Mouse (Mus musculus): ENCODE results near the gene Schip1. TPM values are rescaled to one million over a fixed set of nuclear protein-coding genes. Genes with fewer than 3 reads are reported as not detected.

The Schip1 gene
- polyA plus RNA-seq, 1 experiment from 2014 or later, result 47.2 TPM

DNA sequence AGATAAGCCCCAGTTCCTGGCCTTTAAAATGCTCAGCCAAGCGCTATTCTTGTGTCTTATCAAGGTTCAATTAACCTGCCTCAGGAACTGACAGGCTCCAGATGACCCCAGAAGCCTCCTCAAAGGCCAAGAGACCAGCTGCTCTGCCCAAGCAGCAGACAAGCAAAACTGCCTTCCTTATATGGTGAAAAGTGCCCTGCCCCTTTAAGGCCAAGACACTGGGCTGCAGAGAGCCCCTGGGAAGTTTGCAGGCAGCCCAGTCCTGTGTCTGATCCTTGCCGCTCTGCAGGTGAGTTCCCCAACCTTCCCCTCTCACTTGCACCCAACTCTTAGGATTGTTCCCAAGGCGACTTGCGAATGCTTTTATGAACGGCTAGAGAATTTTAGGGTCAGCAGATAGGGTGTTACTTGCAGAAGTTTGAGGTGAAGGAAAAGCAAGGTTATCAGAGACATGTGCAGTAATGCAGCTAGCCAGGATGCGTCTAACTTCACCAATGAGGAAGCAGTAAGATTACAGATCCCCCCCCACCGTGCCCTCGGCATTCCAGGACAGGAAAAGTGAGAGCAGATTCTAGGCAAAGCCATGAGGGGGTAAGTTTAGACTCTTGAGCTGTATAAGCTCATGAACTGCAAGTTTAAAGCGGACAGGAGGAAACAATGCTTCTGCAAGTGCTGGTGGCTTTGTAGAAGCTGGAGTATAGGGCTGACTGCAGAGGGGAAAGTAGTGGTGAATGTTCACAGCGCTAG lies 403.5 kb downstream of the Schip1 start:
- no peaks in the 10 kb centered on the region for H3K27me3 ChIP-seq (ENCODE audit: control insufficient read depth, insufficient read depth, low read length)
- no peaks in the 10 kb centered on the region for H3K36me3 ChIP-seq (ENCODE audit: control insufficient read depth, insufficient read depth, low read length)
- no peaks in the 10 kb centered on the region for H3K9me3 ChIP-seq (ENCODE audit: control insufficient read depth, low read depth, low read length)
- H3K4me1 ChIP-seq (ENCODE audit: control insufficient read depth, insufficient read depth, low read length), result peaks cover 20% of the 10 kb centered on the region
- peak; percentile 50; the same call in 1 of the 2 replicates for ATAC-seq (ENCODE audit: insufficient number of reproducible peaks, insufficient read depth, low FRiP score, low read depth)
- H3K9ac ChIP-seq (replicated peaks; ENCODE audit: low read depth, low read length), result no peak overlapping the region
- peak overlapping the region; percentile 19 for H3K4me3 ChIP-seq (ENCODE audit: low read depth, low read length)
- H3K27ac ChIP-seq (ENCODE audit: low read length), result no peak overlapping the region; the same call in 1 of the 2 replicates
- peak overlapping the region; percentile 31 for H3K4me2 ChIP-seq (replicated peaks; ENCODE audit: low read depth, low read length)
- 4% methylated on average over 10 of the region's 10 CpGs for whole genome bisulfite sequencing

DNA sequence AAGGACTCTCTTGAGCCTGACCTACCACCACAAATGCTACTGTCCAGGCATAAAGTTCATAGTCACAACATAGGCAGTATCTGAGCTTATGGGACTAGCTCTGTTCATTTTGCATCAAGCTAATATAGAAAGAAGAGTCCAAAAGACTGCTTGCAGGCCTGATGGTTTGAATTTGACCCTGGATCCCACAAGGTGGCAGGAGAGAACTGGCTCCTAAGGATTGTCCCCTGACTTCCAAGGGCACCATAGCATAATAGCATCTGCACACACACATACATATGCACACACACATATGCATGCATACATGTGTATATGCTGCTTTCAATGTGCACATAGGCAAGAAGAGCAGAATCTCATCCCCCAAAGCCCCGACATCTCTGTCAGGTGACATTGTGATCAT lies 405.0 kb downstream of the Schip1 start:
- WGBS, result 39% methylated on average over 1 of the region's 1 CpGs
- Histone ChIP-seq H3K27ac (ENCODE audit: low read length) (no peak overlapping the region; the same call in 1 of the 2 replicates), H3K9me3 (ENCODE audit: control insufficient read depth, low read depth, low read length) (no peaks in the 10 kb centered on the region), H3K36me3 (ENCODE audit: control insufficient read depth, insufficient read depth, low read length) (no peaks in the 10 kb centered on the region), H3K27me3 (ENCODE audit: control insufficient read depth, insufficient read depth, low read length) (no peaks in the 10 kb centered on the region), H3K4me3 (ENCODE audit: low read depth, low read length) (no peak overlapping the region), H3K4me2 (replicated peaks; ENCODE audit: low read depth, low read length) (peak overlapping the region; percentile 13; the same call in 1 of the 2 replicates), H3K4me1 (ENCODE audit: control insufficient read depth, insufficient read depth, low read length) (peaks cover 20% of the 10 kb centered on the region), H3K9ac (replicated peaks; ENCODE audit: low read depth, low read length) (no peak overlapping the region)
- ATAC-seq (ENCODE audit: insufficient number of reproducible peaks, insufficient read depth, low FRiP score, low read depth), result no peak

GRCm38 (mm10) chr3:68470061-68470460 lies 405.5 kb downstream of the Schip1 start:
- Histone ChIP-seq H3K4me3 (ENCODE audit: low read depth, low read length) (no peak overlapping the region), H3K4me2 (replicated peaks; ENCODE audit: low read depth, low read length) (peak overlapping the region; percentile 13; the same call in 1 of the 2 replicates), H3K4me1 (ENCODE audit: control insufficient read depth, insufficient read depth, low read length) (peaks cover 20% of the 10 kb centered on the region), H3K36me3 (ENCODE audit: control insufficient read depth, insufficient read depth, low read length) (no peaks in the 10 kb centered on the region), H3K27me3 (ENCODE audit: control insufficient read depth, insufficient read depth, low read length) (no peaks in the 10 kb centered on the region), H3K9me3 (ENCODE audit: control insufficient read depth, low read depth, low read length) (no peaks in the 10 kb centered on the region), H3K27ac (ENCODE audit: low read length) (peak overlapping the region; percentile 11; the same call in 1 of the 2 replicates), H3K9ac (replicated peaks; ENCODE audit: low read depth, low read length) (no peak overlapping the region)
- ATAC-seq (ENCODE audit: insufficient number of reproducible peaks, insufficient read depth, low FRiP score, low read depth), result no peak
- WGBS, result 14% methylated on average over 3 of the region's 3 CpGs

DNA sequence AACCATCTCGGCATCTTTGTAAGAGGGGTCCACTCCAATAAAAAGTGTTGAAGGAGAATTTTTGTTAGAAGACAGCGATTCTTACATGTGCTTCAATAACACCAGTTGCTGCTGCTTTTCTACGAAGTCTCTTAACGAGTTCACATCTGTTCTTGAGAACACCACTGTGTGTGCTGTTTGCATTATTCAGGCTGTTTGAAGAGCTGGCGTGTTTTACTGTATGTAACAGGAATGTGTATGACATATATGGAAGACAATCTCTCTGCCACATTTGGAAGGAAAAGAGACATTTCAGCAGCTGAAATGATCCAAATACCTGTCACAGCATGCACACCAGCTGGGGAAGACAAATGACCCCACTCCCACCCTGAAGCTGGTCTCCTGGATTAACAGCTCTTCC lies 406.0 kb downstream of the Schip1 start:
- H3K4me2 ChIP-seq (replicated peaks; ENCODE audit: low read depth, low read length), result no peak overlapping the region
- peak overlapping the region; percentile 11; the same call in 1 of the 2 replicates for H3K27ac ChIP-seq (ENCODE audit: low read length)
- H3K9me3 ChIP-seq (ENCODE audit: control insufficient read depth, low read depth, low read length), result no peaks in the 10 kb centered on the region
- H3K4me1 ChIP-seq (ENCODE audit: control insufficient read depth, insufficient read depth, low read length), result peaks cover 20% of the 10 kb centered on the region
- no peak for ATAC-seq (ENCODE audit: insufficient number of reproducible peaks, insufficient read depth, low FRiP score, low read depth)
- H3K36me3 ChIP-seq (ENCODE audit: control insufficient read depth, insufficient read depth, low read length), result no peaks in the 10 kb centered on the region
- no peaks in the 10 kb centered on the region for H3K27me3 ChIP-seq (ENCODE audit: control insufficient read depth, insufficient read depth, low read length)
- 33% methylated on average over 5 of the region's 5 CpGs for WGBS
- H3K4me3 ChIP-seq (ENCODE audit: low read depth, low read length), result no peak overlapping the region
- H3K9ac ChIP-seq (replicated peaks; ENCODE audit: low read depth, low read length), result no peak overlapping the region

DNA sequence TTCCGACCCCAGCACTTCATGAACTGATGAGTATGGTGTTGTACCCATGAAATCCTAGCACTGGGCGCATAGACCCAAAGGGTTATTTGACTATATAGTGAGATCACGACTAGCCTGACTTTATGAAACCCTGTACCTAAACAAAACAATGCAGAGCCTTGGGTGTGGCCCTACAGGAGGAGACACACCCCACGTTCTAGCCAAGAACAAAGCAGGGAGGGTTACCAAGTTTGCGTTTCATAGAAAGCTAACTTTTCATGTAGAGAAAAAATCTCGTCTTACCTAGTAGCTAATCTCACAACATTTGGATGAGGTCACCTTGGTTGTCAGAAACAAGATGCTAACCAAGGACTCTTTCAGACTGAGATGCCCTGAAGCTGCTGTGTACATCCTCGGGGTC lies 411.7 kb downstream of the Schip1 start:
- WGBS, result 77% methylated on average over 7 of the region's 7 CpGs
- Histone ChIP-seq H3K9me3 (ENCODE audit: control insufficient read depth, low read depth, low read length) (no peaks in the 10 kb centered on the region), H3K9ac (replicated peaks; ENCODE audit: low read depth, low read length) (no peak overlapping the region), H3K4me2 (replicated peaks; ENCODE audit: low read depth, low read length) (no peak overlapping the region), H3K36me3 (ENCODE audit: control insufficient read depth, insufficient read depth, low read length) (no peaks in the 10 kb centered on the region), H3K27me3 (ENCODE audit: control insufficient read depth, insufficient read depth, low read length) (no peaks in the 10 kb centered on the region), H3K27ac (ENCODE audit: low read length) (no peak overlapping the region), H3K4me1 (ENCODE audit: control insufficient read depth, insufficient read depth, low read length) (no peaks in the 10 kb centered on the region), H3K4me3 (ENCODE audit: low read depth, low read length) (no peak overlapping the region)
- no peak for ATAC-seq (ENCODE audit: insufficient number of reproducible peaks, insufficient read depth, low FRiP score, low read depth)

DNA sequence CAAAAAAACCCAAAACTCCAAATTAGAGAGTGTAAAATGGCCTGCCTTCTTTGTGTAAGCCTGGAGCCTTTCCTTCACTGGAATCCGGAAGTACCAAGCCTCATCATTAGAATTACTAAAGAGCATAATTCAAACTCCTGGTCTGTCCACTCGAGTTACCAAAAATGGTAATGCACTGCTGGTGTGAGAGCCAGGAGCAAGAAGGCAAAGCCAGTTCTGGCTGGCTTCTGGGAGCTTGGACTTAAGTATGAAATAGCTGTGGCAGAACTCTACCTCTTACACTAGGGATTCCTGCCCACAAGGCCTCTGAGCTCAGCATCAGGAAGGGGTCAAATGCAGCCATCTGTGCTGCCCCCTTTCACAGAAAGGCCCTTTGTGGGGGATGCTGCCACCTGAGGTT lies 412.9 kb downstream of the Schip1 start:
- Histone ChIP-seq H3K4me1 (ENCODE audit: control insufficient read depth, insufficient read depth, low read length) (no peaks in the 10 kb centered on the region), H3K4me2 (replicated peaks; ENCODE audit: low read depth, low read length) (no peak overlapping the region), H3K27ac (ENCODE audit: low read length) (no peak overlapping the region), H3K4me3 (ENCODE audit: low read depth, low read length) (no peak overlapping the region), H3K9me3 (ENCODE audit: control insufficient read depth, low read depth, low read length) (no peaks in the 10 kb centered on the region), H3K36me3 (ENCODE audit: control insufficient read depth, insufficient read depth, low read length) (no peaks in the 10 kb centered on the region), H3K9ac (replicated peaks; ENCODE audit: low read depth, low read length) (no peak overlapping the region), H3K27me3 (ENCODE audit: control insufficient read depth, insufficient read depth, low read length) (no peaks in the 10 kb centered on the region)
- WGBS, result 51% methylated on average over 2 of the region's 2 CpGs
- ATAC-seq (ENCODE audit: insufficient number of reproducible peaks, insufficient read depth, low FRiP score, low read depth), result no peak

DNA sequence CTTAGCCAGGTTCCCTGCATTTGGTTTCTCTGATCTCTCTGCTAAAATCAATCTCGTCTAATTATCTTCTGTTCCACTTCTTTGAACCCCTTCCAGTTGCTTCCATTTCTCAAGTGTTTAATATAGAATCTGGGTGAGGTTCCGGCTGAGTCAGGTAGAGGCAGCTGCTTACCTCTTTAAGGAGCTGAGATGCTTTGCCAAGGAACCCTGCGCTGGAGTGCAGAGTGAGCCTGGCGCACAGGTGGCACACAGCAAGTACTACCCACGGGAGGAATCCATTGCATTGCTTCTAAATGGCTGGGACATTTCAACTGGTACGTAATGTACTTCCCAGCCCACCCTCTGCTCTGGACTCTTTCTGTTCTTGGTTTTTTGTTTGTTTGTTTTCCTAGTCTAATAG lies 414.7 kb downstream of the Schip1 start:
- Histone ChIP-seq H3K36me3 (ENCODE audit: control insufficient read depth, insufficient read depth, low read length) (no peaks in the 10 kb centered on the region), H3K4me3 (ENCODE audit: low read depth, low read length) (no peak overlapping the region), H3K9me3 (ENCODE audit: control insufficient read depth, low read depth, low read length) (no peaks in the 10 kb centered on the region), H3K9ac (replicated peaks; ENCODE audit: low read depth, low read length) (no peak overlapping the region), H3K4me2 (replicated peaks; ENCODE audit: low read depth, low read length) (no peak overlapping the region), H3K27me3 (ENCODE audit: control insufficient read depth, insufficient read depth, low read length) (no peaks in the 10 kb centered on the region), H3K4me1 (ENCODE audit: control insufficient read depth, insufficient read depth, low read length) (no peaks in the 10 kb centered on the region), H3K27ac (ENCODE audit: low read length) (no peak overlapping the region)
- ATAC-seq (ENCODE audit: insufficient number of reproducible peaks, insufficient read depth, low FRiP score, low read depth), result no peak
- whole genome bisulfite sequencing, result 82% methylated on average over 6 of the region's 6 CpGs

DNA sequence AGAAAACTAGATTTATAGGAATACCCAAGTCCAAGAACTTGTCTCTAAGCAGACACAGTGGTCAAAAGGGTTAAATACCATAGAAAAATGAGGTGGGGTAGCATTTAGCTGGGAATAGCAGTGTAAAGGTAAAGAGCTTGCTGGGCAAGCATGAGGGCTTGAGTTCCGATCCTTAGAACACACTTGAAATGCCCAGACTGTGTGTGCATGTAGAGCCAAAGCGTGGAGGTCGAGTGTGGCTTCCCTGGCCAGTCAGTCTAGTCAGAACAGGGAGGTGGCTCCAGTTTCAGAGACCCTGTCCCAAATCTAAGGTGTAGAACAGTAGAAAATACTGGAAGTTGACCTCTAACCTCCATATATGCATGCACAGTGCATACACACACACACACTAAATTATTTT lies 418.9 kb downstream of the Schip1 start:
- Histone ChIP-seq H3K4me2 (replicated peaks; ENCODE audit: low read depth, low read length) (no peak overlapping the region), H3K36me3 (ENCODE audit: control insufficient read depth, insufficient read depth, low read length) (no peaks in the 10 kb centered on the region), H3K27ac (ENCODE audit: low read length) (no peak overlapping the region), H3K9me3 (ENCODE audit: control insufficient read depth, low read depth, low read length) (no peaks in the 10 kb centered on the region), H3K4me1 (ENCODE audit: control insufficient read depth, insufficient read depth, low read length) (0 out of 2 replicates have a peak, but pooled peaks cover 3% of the 10 kb centered on the region), H3K4me3 (ENCODE audit: low read depth, low read length) (no peak overlapping the region), H3K9ac (replicated peaks; ENCODE audit: low read depth, low read length) (no peak overlapping the region), H3K27me3 (ENCODE audit: control insufficient read depth, insufficient read depth, low read length) (no peaks in the 10 kb centered on the region)
- ATAC-seq (ENCODE audit: insufficient number of reproducible peaks, insufficient read depth, low FRiP score, low read depth), result no peak
- WGBS, result 92% methylated on average over 3 of the region's 3 CpGs

GRCm38 (mm10) chr3:68484021-68484420 lies 419.4 kb downstream of the Schip1 start:
- Histone ChIP-seq H3K27ac (ENCODE audit: low read length) (no peak overlapping the region), H3K4me1 (ENCODE audit: control insufficient read depth, insufficient read depth, low read length) (0 out of 2 replicates have a peak, but pooled peaks cover 3% of the 10 kb centered on the region), H3K4me2 (replicated peaks; ENCODE audit: low read depth, low read length) (no peak overlapping the region), H3K36me3 (ENCODE audit: control insufficient read depth, insufficient read depth, low read length) (no peaks in the 10 kb centered on the region), H3K9ac (replicated peaks; ENCODE audit: low read depth, low read length) (no peak overlapping the region), H3K4me3 (ENCODE audit: low read depth, low read length) (no peak overlapping the region), H3K27me3 (ENCODE audit: control insufficient read depth, insufficient read depth, low read length) (no peaks in the 10 kb centered on the region), H3K9me3 (ENCODE audit: control insufficient read depth, low read depth, low read length) (no peaks in the 10 kb centered on the region)
- WGBS, result 86% methylated on average over 9 of the region's 9 CpGs
- no peak for ATAC-seq (ENCODE audit: insufficient number of reproducible peaks, insufficient read depth, low FRiP score, low read depth)
